Mouse (Mus musculus): ENCODE results near the gene Ankrd63. TPM values are rescaled to one million over a fixed set of nuclear protein-coding genes. Genes with fewer than 3 reads are reported as not detected.
A peak's percentile ranks its signal among the peaks of the same experiment; 100 is the strongest.

The Ankrd63 gene
- polyA plus RNA-seq, 1 experiment from 2014 or later: not detected

DNA sequence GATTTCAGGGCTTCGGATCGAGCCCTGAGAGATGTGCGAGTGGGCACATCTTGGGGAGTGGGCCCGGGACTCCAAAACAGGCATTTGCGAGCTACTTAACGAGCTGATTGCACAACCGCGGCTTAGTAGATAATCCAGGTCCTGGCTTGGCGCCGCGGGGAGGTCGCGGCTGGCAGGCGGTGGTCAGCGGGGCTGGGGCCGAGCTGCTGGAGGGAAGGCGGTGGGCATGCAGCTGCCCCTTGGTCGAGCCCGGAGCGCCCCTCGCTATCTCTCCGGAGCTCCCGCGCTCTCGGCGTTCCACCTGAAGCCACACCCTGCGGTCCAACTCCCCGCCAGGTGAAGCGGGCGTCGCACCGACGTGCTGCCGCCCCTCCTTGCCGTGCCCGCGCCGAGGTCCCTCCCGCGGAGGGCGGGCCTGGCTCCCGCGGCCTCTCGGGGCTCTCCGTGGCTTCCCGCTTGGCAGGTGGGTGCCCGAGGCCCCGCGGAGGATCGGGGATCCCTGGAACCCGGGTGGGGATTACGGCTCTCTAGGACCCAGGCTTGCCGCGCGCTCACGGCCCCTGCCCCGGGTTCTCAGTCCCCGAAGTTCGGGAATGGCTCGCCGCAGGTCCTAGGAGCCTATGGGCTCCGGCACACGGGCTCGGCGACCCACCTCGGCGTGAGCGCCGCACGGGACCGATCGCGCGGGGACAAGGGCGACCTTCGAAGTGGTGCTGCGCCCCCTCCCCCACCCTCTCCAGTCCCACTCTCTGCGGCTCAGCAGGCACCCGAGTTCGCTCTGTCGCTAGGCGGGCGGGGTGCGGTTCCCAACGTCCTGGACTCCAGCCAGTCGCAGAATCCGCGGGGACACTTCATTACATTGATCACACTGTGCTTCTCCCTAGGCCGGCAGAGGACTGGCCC, 26.7 kb downstream of the Ankrd63 start:
- WGBS: under 1% methylated on average over 89 of the region's 89 CpGs
- H3K27ac ChIP-seq: peak overlapping the region; percentile 62; the same call in 1 of the 2 replicates

DNA sequence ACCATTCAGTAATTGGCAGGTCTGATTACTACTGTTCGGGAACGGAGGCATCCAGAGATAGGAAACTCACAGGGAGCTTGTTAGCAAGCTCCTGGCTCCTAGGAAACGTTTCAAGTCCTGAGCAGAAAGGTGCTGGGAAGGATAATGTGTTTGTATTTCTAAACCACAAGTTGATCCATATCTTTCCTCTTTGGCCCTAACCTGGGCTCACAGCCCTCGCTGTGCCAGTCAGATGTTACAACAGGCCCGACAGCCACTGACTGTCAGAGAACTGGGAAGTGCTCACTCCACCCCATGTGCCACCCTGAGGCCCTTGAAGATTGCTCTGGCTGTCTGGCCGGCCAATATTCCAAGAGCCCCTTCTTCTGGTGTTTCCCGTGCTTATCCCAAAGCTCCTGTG, 29.3 kb downstream of the Ankrd63 start:
- no peak overlapping the region for H3K27ac ChIP-seq
- peaks cover 96% of the 10 kb centered on the region for H3K27me3 ChIP-seq (ENCODE audit: insufficient read depth, poor library complexity, severe bottlenecking)
- DNase-seq (ENCODE audit: low spot score): no peak
- H3K9me3 ChIP-seq: no peaks in the 10 kb centered on the region
- H3K4me1 ChIP-seq (replicated peaks): peaks cover 23% of the 10 kb centered on the region
- H3K4me3 ChIP-seq: no peak overlapping the region
- 20% methylated on average over 7 of the region's 7 CpGs for WGBS
- no peaks in the 10 kb centered on the region for H3K36me3 ChIP-seq

More for the DNA sequence above, 26.7 kb downstream of the Ankrd63 start:
- H3K27me3 ChIP-seq (ENCODE audit: insufficient read depth, poor library complexity, severe bottlenecking): peaks cover 94% of the 10 kb centered on the region
- peak overlapping the region; percentile 64 for H3K4me3 ChIP-seq
- no peak for DNase-seq (ENCODE audit: low spot score)
- peaks cover 21% of the 10 kb centered on the region for H3K4me1 ChIP-seq (replicated peaks)
- H3K36me3 ChIP-seq: no peaks in the 10 kb centered on the region
- H3K9me3 ChIP-seq: no peaks in the 10 kb centered on the region

DNA sequence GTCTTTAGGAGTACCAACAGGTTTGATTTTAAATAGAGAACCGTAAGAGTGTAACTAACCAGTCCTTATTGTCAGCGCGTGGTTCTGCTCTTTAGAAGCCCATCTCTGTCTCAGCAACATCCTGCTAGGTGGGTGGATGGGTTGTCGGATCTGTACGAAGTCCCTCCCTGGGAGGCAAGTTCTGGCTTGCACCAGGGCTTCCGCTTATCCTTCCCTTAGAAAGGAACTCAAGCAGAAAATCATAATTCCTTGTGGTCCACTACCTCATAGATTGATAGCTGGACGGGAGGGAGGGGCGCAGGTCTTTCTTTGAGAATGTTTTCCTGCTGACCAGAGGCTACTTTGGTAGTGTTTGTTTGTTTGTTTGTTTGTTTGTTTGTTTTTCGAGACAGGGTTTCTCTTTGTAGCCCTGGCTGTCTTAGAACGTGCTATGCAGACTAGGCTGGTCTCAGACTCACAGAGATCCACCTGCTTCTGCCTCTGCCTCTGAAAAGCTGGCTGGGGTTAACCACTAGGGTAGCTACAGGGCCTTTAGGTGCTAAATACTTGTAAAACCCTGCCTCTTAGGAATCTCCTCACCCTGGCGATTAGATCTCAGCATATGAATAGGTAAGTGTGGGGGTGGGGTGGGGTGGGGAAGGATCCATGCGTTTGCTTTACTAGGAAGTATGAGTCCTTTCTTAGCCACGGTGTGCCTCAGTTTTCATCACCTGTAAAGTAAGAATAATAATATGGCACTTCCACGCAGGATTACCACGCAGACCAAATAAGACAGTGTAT, 29.9 kb downstream of the Ankrd63 start:
- no peak for DNase-seq (ENCODE audit: low spot score)
- Histone ChIP-seq H3K4me3 (no peak overlapping the region), H3K27ac (no peak overlapping the region), H3K4me1 (replicated peaks) (peaks cover 23% of the 10 kb centered on the region), H3K27me3 (ENCODE audit: insufficient read depth, poor library complexity, severe bottlenecking) (peaks cover 93% of the 10 kb centered on the region), H3K9me3 (no peaks in the 10 kb centered on the region), H3K36me3 (no peaks in the 10 kb centered on the region)
- WGBS: 25% methylated on average over 15 of the region's 15 CpGs

DNA sequence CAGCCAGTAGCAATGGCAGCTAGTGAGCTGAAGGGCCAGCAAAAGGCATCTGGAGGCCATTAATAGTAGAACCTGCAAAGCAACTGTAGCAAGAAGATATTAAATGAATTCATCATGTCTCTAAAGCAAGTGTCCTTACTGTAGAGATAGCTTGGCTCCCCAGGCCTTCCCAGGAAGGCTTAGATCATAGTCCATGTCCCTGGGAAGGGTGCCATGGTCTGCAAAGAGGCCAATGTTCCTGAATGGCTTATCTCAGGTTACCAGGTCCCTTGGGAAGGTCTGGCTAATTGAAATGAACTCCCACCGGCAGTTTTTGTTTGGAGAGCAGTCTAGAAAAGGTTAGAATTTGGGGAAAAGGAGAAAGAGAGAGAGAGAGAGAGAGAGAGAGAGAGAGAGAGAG, 32.0 kb downstream of the Ankrd63 start:
- Histone ChIP-seq H3K27me3 (ENCODE audit: insufficient read depth, poor library complexity, severe bottlenecking) (peaks cover 75% of the 10 kb centered on the region), H3K9me3 (no peaks in the 10 kb centered on the region)
- WGBS: 66% methylated on average over 1 of the region's 1 CpGs

DNA sequence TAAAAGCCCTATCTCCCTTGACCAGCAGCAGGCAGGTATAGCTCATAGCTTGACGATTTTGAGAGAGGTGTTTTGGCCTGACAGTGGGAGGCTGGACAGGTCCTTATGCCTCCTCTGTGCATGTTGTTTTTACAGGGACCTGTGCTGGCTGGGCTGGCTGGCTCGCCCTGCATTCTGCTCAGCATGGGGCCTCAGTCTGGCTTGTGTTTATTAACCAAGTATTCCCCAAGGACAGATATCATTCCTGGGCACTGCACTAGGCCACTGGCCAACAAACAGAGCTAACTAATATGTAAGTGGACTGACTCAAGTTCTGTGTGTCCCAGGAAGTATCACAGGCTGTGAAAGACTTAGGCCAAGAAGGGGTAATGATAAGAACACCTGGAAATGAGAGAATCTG, 34.0 kb downstream of the Ankrd63 start:
- H3K27me3 ChIP-seq (ENCODE audit: insufficient read depth, poor library complexity, severe bottlenecking): peaks cover 72% of the 10 kb centered on the region
- 41% methylated on average over 2 of the region's 2 CpGs for WGBS

More for the DNA sequence above, 32.0 kb downstream of the Ankrd63 start:
- Histone ChIP-seq H3K4me1 (replicated peaks) (peaks cover 20% of the 10 kb centered on the region), H3K27ac (no peak overlapping the region), H3K4me3 (no peak overlapping the region), H3K36me3 (no peaks in the 10 kb centered on the region)
- DNase-seq (ENCODE audit: low spot score): no peak

DNA sequence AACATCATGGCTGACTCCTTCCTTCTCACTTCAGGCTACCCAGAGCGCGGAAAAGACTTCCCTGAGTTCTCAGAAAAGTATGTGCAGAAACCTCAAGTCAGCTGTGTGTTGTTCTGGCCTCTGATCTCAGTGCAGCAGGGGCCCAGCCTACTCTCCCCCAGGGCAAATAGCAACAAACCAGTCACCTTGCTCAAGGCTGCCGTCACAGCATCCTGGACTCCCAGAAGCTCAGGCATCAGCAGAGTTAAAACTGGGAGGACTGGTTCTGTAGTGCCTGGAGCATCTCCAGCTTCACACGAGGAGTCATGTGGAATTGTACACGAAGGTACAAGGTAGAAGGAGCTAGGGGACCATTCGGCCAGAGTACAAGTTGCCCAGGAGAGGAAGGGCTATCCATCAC, 34.5 kb downstream of the Ankrd63 start:
- no peak for DNase-seq (ENCODE audit: low spot score)
- H3K36me3 ChIP-seq: no peaks in the 10 kb centered on the region
- H3K27me3 ChIP-seq (ENCODE audit: insufficient read depth, poor library complexity, severe bottlenecking): peaks cover 72% of the 10 kb centered on the region
- no peak overlapping the region for H3K27ac ChIP-seq
- no peaks in the 10 kb centered on the region for H3K9me3 ChIP-seq
- H3K4me3 ChIP-seq: no peak overlapping the region
- WGBS: 67% methylated on average over 6 of the region's 6 CpGs
- H3K4me1 ChIP-seq (replicated peaks): peaks cover 22% of the 10 kb centered on the region

More for the DNA sequence above, 34.0 kb downstream of the Ankrd63 start:
- no peak for DNase-seq (ENCODE audit: low spot score)
- Histone ChIP-seq H3K4me1 (replicated peaks) (peaks cover 22% of the 10 kb centered on the region), H3K4me3 (no peak overlapping the region), H3K9me3 (no peaks in the 10 kb centered on the region), H3K36me3 (no peaks in the 10 kb centered on the region), H3K27ac (no peak overlapping the region)

DNA sequence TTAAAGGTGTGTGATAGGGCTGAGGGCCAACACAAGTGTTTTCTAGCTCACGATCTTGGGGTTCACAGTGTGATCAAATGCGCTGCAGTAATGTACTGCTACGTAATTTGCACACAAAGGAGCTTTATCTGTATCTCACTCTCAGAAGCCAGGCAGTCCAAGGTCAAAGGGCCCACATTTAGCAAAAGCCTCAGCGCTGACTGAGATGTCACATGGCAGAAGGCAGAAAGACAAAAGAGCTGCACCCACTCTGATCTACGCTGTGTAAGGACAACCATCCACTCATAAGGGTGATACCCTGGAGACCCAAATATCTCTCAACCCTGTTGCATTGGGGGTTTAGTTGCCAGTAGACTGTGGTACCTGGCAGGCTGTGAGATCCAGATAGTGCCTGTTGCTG, 36.6 kb downstream of the Ankrd63 start:
- H3K27me3 ChIP-seq (ENCODE audit: insufficient read depth, poor library complexity, severe bottlenecking): peaks cover 72% of the 10 kb centered on the region
- H3K9me3 ChIP-seq: no peaks in the 10 kb centered on the region
- no peaks in the 10 kb centered on the region for H3K36me3 ChIP-seq
- no peak overlapping the region for H3K27ac ChIP-seq
- WGBS: 71% methylated on average over 5 of the region's 5 CpGs
- no peak for DNase-seq (ENCODE audit: low spot score)
- no peak overlapping the region for H3K4me3 ChIP-seq
- peaks cover 34% of the 10 kb centered on the region for H3K4me1 ChIP-seq (replicated peaks)

DNA sequence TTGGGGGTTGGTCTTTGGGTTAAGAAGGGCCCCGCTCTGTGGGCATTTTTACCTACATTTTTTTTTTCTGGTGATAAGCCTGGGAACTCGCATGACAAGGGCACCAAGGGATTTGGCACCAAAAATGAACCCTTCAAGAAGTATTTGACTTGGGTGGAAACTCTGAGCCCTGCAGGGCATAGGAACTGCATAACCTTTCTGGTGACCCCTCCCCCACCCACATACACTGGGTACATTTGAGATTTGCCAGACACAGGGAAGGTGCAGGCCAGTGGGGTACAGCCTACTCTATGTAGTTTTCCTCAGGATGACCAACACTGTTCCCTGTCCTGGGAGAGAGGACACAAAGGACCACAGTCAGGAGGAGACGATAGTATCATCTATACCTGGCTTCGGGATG, 38.1 kb downstream of the Ankrd63 start:
- no peak overlapping the region for H3K4me3 ChIP-seq
- no peaks in the 10 kb centered on the region for H3K36me3 ChIP-seq
- no peak for DNase-seq (ENCODE audit: low spot score)
- no peaks in the 10 kb centered on the region for H3K9me3 ChIP-seq
- no peak overlapping the region for H3K27ac ChIP-seq
- peaks cover 34% of the 10 kb centered on the region for H3K4me1 ChIP-seq (replicated peaks)
- peaks cover 67% of the 10 kb centered on the region for H3K27me3 ChIP-seq (ENCODE audit: insufficient read depth, poor library complexity, severe bottlenecking)
- 81% methylated on average over 4 of the region's 4 CpGs for WGBS

DNA sequence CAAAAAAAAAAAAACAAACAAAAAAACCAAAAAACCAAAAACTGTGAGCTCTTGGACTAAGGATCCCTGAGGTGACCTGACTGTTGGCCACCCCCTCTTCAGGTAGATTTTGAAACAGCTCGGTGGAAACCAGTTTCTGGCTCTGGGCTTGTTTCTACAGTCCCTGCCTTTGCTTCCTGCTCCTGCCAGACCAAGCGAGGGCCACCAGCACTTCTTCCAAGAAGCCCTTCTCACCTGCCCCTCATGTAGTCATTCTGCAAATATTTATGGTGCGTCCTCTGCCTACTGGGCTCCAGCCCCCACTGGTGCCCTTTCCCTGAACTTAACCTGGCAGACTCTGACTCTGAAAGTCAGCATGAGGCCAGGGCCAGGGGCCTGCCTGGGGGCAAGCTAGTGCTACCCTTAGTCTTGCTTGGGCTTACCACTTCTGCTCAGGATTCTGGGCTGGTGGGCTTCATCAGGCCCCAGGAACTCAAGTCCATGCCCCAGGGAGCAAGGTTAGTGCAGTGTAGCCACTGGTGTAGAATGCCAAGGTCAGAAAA, 38.7 kb downstream of the Ankrd63 start:
- Histone ChIP-seq H3K36me3 (no peaks in the 10 kb centered on the region), H3K9me3 (no peaks in the 10 kb centered on the region), H3K27ac (no peak overlapping the region), H3K4me1 (replicated peaks) (peaks cover 38% of the 10 kb centered on the region), H3K4me3 (no peak overlapping the region), H3K27me3 (ENCODE audit: insufficient read depth, poor library complexity, severe bottlenecking) (peaks cover 62% of the 10 kb centered on the region)
- DNase-seq (ENCODE audit: low spot score): no peak
- 71% methylated on average over 3 of the region's 3 CpGs for WGBS

DNA sequence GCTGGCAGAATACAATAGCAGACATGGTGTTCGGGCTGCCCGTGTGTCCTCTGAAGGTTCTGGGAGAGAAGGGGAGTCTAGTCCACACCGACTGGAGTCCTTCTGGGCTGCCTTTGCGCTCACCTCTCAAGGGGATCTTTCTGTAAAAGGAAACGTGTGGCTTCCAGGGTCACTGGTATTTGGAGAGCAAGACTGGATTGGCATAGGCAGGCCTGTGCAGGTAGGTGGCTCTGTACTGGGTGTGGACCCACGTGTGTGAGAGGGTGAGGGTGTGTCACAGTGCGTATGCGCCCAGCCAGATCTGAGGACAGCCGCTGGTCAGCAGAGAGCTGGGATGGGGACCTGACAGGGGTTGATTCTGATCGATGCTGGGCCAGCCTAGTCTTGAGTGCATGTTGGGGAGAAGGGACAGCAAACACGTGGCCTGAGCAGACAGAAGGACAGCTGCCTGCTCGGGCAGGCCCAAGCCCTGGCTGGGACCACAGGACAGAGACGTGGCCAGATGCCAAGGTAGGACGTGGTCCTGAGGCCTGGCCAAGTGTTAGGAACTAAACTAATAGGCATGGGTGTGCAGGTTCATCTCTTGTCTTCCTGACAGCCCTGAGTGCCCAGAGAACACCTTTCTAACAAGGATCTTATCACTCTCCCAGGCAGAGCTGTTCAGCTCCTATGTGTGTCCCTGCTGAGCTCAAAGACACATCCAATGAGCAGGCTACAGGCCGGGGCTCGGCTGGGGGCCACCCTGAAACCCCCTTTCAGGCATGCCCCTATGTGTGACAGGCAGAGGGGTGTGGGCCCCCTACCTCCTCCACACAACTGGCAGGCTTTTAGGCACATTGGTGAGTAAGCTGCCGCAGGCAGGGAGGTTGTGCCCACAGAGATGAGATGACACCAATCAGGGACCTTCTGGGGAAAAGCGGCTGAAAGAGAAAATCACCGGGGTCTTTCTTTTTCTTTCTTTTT, 39.7 kb downstream of the Ankrd63 start:
- peaks cover 57% of the 10 kb centered on the region for H3K27me3 ChIP-seq (ENCODE audit: insufficient read depth, poor library complexity, severe bottlenecking)
- H3K27ac ChIP-seq: peak overlapping the region; percentile 71
- no peak for DNase-seq (ENCODE audit: low spot score)
- no peaks in the 10 kb centered on the region for H3K9me3 ChIP-seq
- H3K36me3 ChIP-seq: no peaks in the 10 kb centered on the region
- peaks cover 45% of the 10 kb centered on the region for H3K4me1 ChIP-seq (replicated peaks)
- H3K4me3 ChIP-seq: peak overlapping the region; percentile 59
- WGBS: 47% methylated on average over 19 of the region's 19 CpGs

DNA sequence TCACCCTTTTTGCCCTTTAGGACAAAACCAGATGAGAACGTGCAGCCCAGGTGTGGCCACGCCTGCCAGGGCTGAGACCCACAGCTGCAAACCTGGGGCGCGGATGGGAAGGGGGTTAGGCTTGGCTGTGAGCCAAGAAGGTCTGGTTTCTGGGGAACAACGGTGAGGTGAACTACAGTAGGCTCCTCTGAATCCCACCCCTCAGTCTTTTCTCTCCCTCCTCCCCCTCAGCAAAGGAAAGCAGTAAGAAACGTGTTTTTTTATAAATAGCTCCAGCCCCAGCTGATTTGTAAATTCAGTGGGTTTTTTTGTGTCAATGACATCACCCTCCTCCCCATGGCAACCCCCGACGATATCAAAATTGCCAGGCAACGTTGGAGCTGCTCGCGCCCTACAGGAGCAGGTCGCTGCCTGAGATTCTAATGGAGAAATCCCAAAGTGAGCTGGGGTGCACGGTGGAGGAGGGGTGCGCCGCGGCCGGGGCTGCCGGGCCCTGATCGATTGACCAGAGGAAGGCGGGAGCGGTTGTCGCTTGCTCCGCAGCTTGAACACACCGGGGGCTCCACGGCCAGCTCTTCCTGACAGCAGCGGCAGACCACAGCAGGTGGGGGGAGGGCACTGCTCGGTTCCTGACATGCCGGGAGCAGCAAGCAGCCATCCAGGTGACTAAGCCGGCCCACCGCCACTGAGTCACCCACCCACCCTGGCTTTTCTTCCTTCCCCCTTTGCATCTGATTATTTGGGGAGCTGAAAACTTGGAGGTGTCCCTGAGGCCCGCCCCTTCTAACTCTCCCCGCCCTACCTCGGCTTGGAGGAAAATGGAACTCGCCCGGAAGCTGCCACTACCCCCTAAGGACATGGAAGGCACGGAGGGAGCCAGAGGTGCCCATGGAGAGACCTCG, 40.6 kb downstream of the Ankrd63 start, which contains the start of gene Pak6:
Gene Pak6, plus strand, starts transcription at position 402 of the 902 bp plus-strand sequence.
- Histone ChIP-seq H3K27ac (peak within 1 kb of the TSS; percentile 71), H3K36me3 (no peaks in the 10 kb centered on the region), H3K4me1 (replicated peaks) (peaks cover 48% of the 10 kb centered on the region), H3K4me3 (peak within 1 kb of the TSS; percentile 59), H3K9me3 (no peaks in the 10 kb centered on the region), H3K27me3 (ENCODE audit: insufficient read depth, poor library complexity, severe bottlenecking) (peaks cover 57% of the 10 kb centered on the region)
- 2% methylated on average over 37 of the region's 37 CpGs for WGBS
- DNase-seq (ENCODE audit: low spot score): peak; percentile 39

Data from hindbrain, embryonic 10.5 days (tissue).